Mouse (Mus musculus) E14TG2a.4 (cell line): ENCODE measurements around the gene Gtf2a2.
A peak's percentile ranks its signal among the peaks of the same experiment; 100 is the strongest.

ENCODE experiments used
- H3K27me3 ChIP-seq: 2 replicates; pipeline ENCODE4 v1.6.1; 2014; ENCODE audit warnings: low read length, control low read depth; ENCODE audit not compliant: insufficient read depth
- H3K36me3 ChIP-seq: 2 replicates; pipeline ENCODE4 v1.6.1; 2014; ENCODE audit warnings: low read length, control low read depth; ENCODE audit not compliant: insufficient read depth
- H3K4me1 ChIP-seq: replicated peaks from 2 replicates; pipeline ENCODE4 v1.6.1; 2014; ENCODE audit warnings: low read depth, low read length, control low read depth
- H3K4me3 ChIP-seq: replicated peaks from 2 replicates; pipeline ENCODE4 v1.5.1; 2014; ENCODE audit warnings: mild to moderate bottlenecking, low read length
- H3K9me3 ChIP-seq: 2 replicates; pipeline ENCODE4 v1.6.1; 2014; ENCODE audit warnings: low read length, control low read depth
- CTCF ChIP-seq: conservative IDR thresholded peaks from 2 replicates; pipeline ENCODE4 v1.5.1; 2014; ENCODE audit warnings: low read length
- NANOG ChIP-seq: IDR thresholded peaks from 2 replicates; pipeline ENCODE4 v1.6.1; 2014; ENCODE audit warnings: borderline replicate concordance, low read length, mixed read lengths
- POU5F1 ChIP-seq: IDR thresholded peaks from 2 replicates; pipeline ENCODE4 v1.6.1; 2014; ENCODE audit warnings: low read length, borderline replicate concordance

Gene Gtf2a2

DNA sequence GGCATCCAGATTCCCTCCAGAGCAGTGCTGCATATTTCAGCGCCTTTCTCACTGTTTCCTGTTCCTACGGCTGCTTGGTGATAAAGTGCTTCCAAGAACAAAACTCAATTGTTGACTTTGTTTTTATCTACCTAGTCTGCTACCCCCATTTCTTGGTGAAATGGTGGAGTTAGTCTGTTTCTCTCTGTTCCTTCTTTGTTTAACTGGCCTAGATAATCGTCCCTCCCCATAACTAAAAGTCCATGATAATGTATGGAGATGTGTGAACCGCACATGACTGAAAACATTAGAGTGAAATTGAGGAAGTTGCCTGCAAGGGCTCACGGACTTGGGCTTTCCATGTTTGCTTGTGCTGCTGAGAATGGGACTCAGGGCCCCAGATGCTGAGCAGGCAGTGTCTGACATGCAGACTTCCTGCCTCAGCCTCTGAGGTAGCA is 19.5 kb upstream of the Gtf2a2 start:
- Histone ChIP-seq H3K27me3 (no peaks in the 10 kb centered on the region), H3K9me3 (no peaks in the 10 kb centered on the region), H3K36me3 (peaks cover 62% of the 10 kb centered on the region), H3K4me1 (peaks cover 36% of the 10 kb centered on the region), H3K4me3 (no peak overlapping the region)
- no peak for TF ChIP-seq POU5F1
- TF ChIP-seq CTCF: no peak
- no peak for TF ChIP-seq NANOG

GRCm38 (mm10) chr9:69993479-69993878 is 18.9 kb upstream of the Gtf2a2 start:
- no peaks in the 10 kb centered on the region for H3K27me3 ChIP-seq
- no peak overlapping the region for H3K4me3 ChIP-seq
- H3K36me3 ChIP-seq: peaks cover 68% of the 10 kb centered on the region
- no peak for TF ChIP-seq NANOG
- TF ChIP-seq CTCF: no peak
- TF ChIP-seq POU5F1: no peak
- no peaks in the 10 kb centered on the region for H3K9me3 ChIP-seq
- peaks cover 36% of the 10 kb centered on the region for H3K4me1 ChIP-seq

- Histone ChIP-seq H3K4me3 (no peak overlapping the region), H3K9me3 (no peaks in the 10 kb centered on the region), H3K4me1 (peaks cover 31% of the 10 kb centered on the region), H3K36me3 (peaks cover 79% of the 10 kb centered on the region), H3K27me3 (no peaks in the 10 kb centered on the region)
- no peak for TF ChIP-seq NANOG
Observed at GRCm38 (mm10) chr9:69994547-69994946, 17.8 kb upstream of the Gtf2a2 start.

- peak; percentile 15; the same call in 1 of the 2 replicates for TF ChIP-seq CTCF
- TF ChIP-seq NANOG: no peak
- Histone ChIP-seq H3K27me3 (no peaks in the 10 kb centered on the region), H3K9me3 (no peaks in the 10 kb centered on the region), H3K36me3 (peaks cover 96% of the 10 kb centered on the region), H3K4me1 (peaks cover under 1% of the 10 kb centered on the region; the same call in 1 of the 2 replicates), H3K4me3 (no peak overlapping the region)
Observed at GRCm38 (mm10) chr9:69999318-69999717, 13.0 kb upstream of the Gtf2a2 start.

GRCm38 (mm10) chr9:70003516-70003915 is 8.8 kb upstream of the Gtf2a2 start:
- Histone ChIP-seq H3K4me1 (no peaks in the 10 kb centered on the region), H3K36me3 (peaks cover 95% of the 10 kb centered on the region), H3K9me3 (no peaks in the 10 kb centered on the region), H3K4me3 (no peak overlapping the region), H3K27me3 (no peaks in the 10 kb centered on the region)
- TF ChIP-seq POU5F1 (no peak), NANOG (no peak), CTCF (no peak)

- no peaks in the 10 kb centered on the region for H3K27me3 ChIP-seq
- no peak for TF ChIP-seq POU5F1
- TF ChIP-seq NANOG: no peak
- TF ChIP-seq CTCF: no peak
- no peak overlapping the region for H3K4me3 ChIP-seq
- peaks cover 88% of the 10 kb centered on the region for H3K36me3 ChIP-seq
- H3K4me1 ChIP-seq: peaks cover 6% of the 10 kb centered on the region
- H3K9me3 ChIP-seq: no peaks in the 10 kb centered on the region
Observed at GRCm38 (mm10) chr9:70006984-70007383, 5.4 kb upstream of the Gtf2a2 start.

GRCm38 (mm10) chr9:70007506-70008248 is 4.7 kb upstream of the Gtf2a2 start:
- TF ChIP-seq NANOG: no peak
- Histone ChIP-seq H3K4me3 (no peak overlapping the region), H3K9me3 (no peaks in the 10 kb centered on the region), H3K36me3 (peaks cover 81% of the 10 kb centered on the region), H3K4me1 (peaks cover 6% of the 10 kb centered on the region), H3K27me3 (no peaks in the 10 kb centered on the region)

- TF ChIP-seq NANOG (no peak), CTCF (no peak)
- H3K9me3 ChIP-seq: no peaks in the 10 kb centered on the region
- H3K4me1 ChIP-seq: peaks cover 24% of the 10 kb centered on the region
- H3K4me3 ChIP-seq: no peak overlapping the region
- no peaks in the 10 kb centered on the region for H3K27me3 ChIP-seq
- H3K36me3 ChIP-seq: peaks cover 68% of the 10 kb centered on the region
Observed at GRCm38 (mm10) chr9:70009754-70010304, 2.5 kb upstream of the Gtf2a2 start.
